Mouse (Mus musculus) forebrain, embryonic 16.5 days (tissue): ENCODE results near the gene Tns3. TPM values are rescaled to one million over a fixed set of nuclear protein-coding genes. Genes with fewer than 3 reads are reported as not detected.

ENCODE experiments used
- ATAC-seq: fragments of 200-750 bp; cut with Nextera tagmentation; 2 replicates; pipeline ENCODE4 v1.8.0; 2017; ENCODE audit warnings: mild to moderate bottlenecking, moderate library complexity
- H3K27ac ChIP-seq: fragments of 300-500 bp; sonication (generic); 2 replicates; pipeline ENCODE4 v1.5.1; 2014; ENCODE audit warnings: low read length, control low read depth
- H3K27me3 ChIP-seq: fragments of 300-500 bp; sonication (generic); replicated peaks from 2 replicates; pipeline ENCODE4 v1.6.1; 2014; ENCODE audit warnings: low read length; ENCODE audit not compliant: control insufficient read depth, insufficient read depth
- H3K36me3 ChIP-seq: fragments of 300-500 bp; sonication (generic); 2 replicates; pipeline ENCODE4 v1.6.1; 2014; ENCODE audit not compliant: control insufficient read depth, insufficient read depth
- H3K4me1 ChIP-seq: fragments of 300-500 bp; sonication (generic); replicated peaks from 2 replicates; pipeline ENCODE4 v1.6.1; 2014; ENCODE audit warnings: low read length; ENCODE audit not compliant: control insufficient read depth, insufficient read depth
- H3K4me2 ChIP-seq: fragments of 300-500 bp; sonication (generic); 2 replicates; pipeline ENCODE4 v1.6.1; 2014; ENCODE audit warnings: mild to moderate bottlenecking, low read length, control low read depth
- H3K4me3 ChIP-seq: fragments of 300-500 bp; sonication (generic); replicated peaks from 2 replicates; pipeline ENCODE4 v1.5.1; 2014; ENCODE audit warnings: mild to moderate bottlenecking, low read length, control low read depth
- H3K9ac ChIP-seq: fragments of 300-500 bp; sonication (generic); replicated peaks from 2 replicates; pipeline ENCODE4 v1.6.1; 2014; ENCODE audit warnings: low read depth, low read length, control low read depth
- H3K9me3 ChIP-seq: fragments of 300-500 bp; sonication (generic); 2 replicates; pipeline ENCODE4 v1.6.1; 2016; ENCODE audit warnings: low read length; ENCODE audit not compliant: control insufficient read depth
- WGBS: fragments of 180-500 bp; shearing (Covaris S2); extraction: QIAGEN DNeasy Blood & Tissue Kit; methylation state at CpG from one replicate; pipeline ENCODE4 v1.1.7; 2014; 5-methylcytosine and 5-hydroxymethylcytosine counted together
- polyA plus RNA-seq: library from polyadenylated mRNA; unstranded; fragments of >200 nt; fragmentation: Nextera tagmentation; extraction: Ambion mirVana; gene quantifications from 2 replicates; pipeline ENCODE4 v1.2.1, GENCODE M21; 2015

Gene Tns3
- polyA plus RNA-seq, 1 experiment from 2014 or later: 8.8 TPM

GRCm38 (mm10) chr11:8583137-8583536, 81.2 kb downstream of the Tns3 start:
- WGBS: 85% methylated on average over 3 of the region's 3 CpGs
- Histone ChIP-seq H3K9ac (no peak overlapping the region), H3K9me3 (no peaks in the 10 kb centered on the region), H3K27ac (no peak overlapping the region), H3K4me3 (no peak overlapping the region), H3K4me2 (no peak overlapping the region), H3K4me1 (peaks cover 9% of the 10 kb centered on the region; the same call in 1 of the 2 replicates), H3K36me3 (no peaks in the 10 kb centered on the region), H3K27me3 (no peaks in the 10 kb centered on the region)
- ATAC-seq: no peak

GRCm38 (mm10) chr11:8582101-8582920, 82.0 kb downstream of the Tns3 start:
- Histone ChIP-seq H3K27me3 (no peaks in the 10 kb centered on the region), H3K4me2 (no peak overlapping the region), H3K27ac (no peak overlapping the region), H3K4me3 (no peak overlapping the region), H3K36me3 (no peaks in the 10 kb centered on the region), H3K4me1 (peaks cover 9% of the 10 kb centered on the region; the same call in 1 of the 2 replicates), H3K9me3 (no peaks in the 10 kb centered on the region), H3K9ac (no peak overlapping the region)
- 86% methylated on average over 10 of the region's 10 CpGs for WGBS
- ATAC-seq: no peak

GRCm38 (mm10) chr11:8579789-8580188, 84.5 kb downstream of the Tns3 start:
- Histone ChIP-seq H3K4me3 (no peak overlapping the region), H3K9ac (no peak overlapping the region), H3K36me3 (no peaks in the 10 kb centered on the region), H3K27ac (no peak overlapping the region), H3K9me3 (no peaks in the 10 kb centered on the region), H3K27me3 (no peaks in the 10 kb centered on the region), H3K4me1 (no peaks in the 10 kb centered on the region), H3K4me2 (no peak overlapping the region)
- WGBS: 83% methylated on average over 5 of the region's 5 CpGs
- ATAC-seq: no peak

GRCm38 (mm10) chr11:8575217-8576180, 88.8 kb downstream of the Tns3 start:
- 68% methylated on average over 10 of the region's 10 CpGs for WGBS

GRCm38 (mm10) chr11:8574562-8574961, 89.8 kb downstream of the Tns3 start:
- no peak overlapping the region for H3K27ac ChIP-seq
- no peak overlapping the region for H3K4me2 ChIP-seq
- H3K4me1 ChIP-seq: no peaks in the 10 kb centered on the region
- H3K9ac ChIP-seq: no peak overlapping the region
- H3K27me3 ChIP-seq: no peaks in the 10 kb centered on the region
- no peak for ATAC-seq
- 72% methylated on average over 6 of the region's 6 CpGs for WGBS
- no peaks in the 10 kb centered on the region for H3K36me3 ChIP-seq
- no peak overlapping the region for H3K4me3 ChIP-seq
- H3K9me3 ChIP-seq: no peaks in the 10 kb centered on the region

More at GRCm38 (mm10) chr11:8575217-8576180, 88.8 kb downstream of the Tns3 start:
- H3K27ac ChIP-seq: no peak overlapping the region
- H3K4me1 ChIP-seq: no peaks in the 10 kb centered on the region
- no peaks in the 10 kb centered on the region for H3K9me3 ChIP-seq
- H3K36me3 ChIP-seq: no peaks in the 10 kb centered on the region
- no peak overlapping the region for H3K4me3 ChIP-seq
- no peak for ATAC-seq
- H3K27me3 ChIP-seq: no peaks in the 10 kb centered on the region
- no peak overlapping the region for H3K9ac ChIP-seq
- H3K4me2 ChIP-seq: no peak overlapping the region

- no peak for ATAC-seq
- no peak overlapping the region for H3K4me2 ChIP-seq
- H3K4me1 ChIP-seq: peaks cover 5% of the 10 kb centered on the region; the same call in 1 of the 2 replicates
- WGBS: 85% methylated on average over 7 of the region's 7 CpGs
- H3K27ac ChIP-seq: no peak overlapping the region
- H3K27me3 ChIP-seq: no peaks in the 10 kb centered on the region
- H3K9me3 ChIP-seq: no peaks in the 10 kb centered on the region
- no peak overlapping the region for H3K9ac ChIP-seq
- no peaks in the 10 kb centered on the region for H3K36me3 ChIP-seq
- H3K4me3 ChIP-seq: no peak overlapping the region
Observed at GRCm38 (mm10) chr11:8572762-8573161, 91.6 kb downstream of the Tns3 start.

- Histone ChIP-seq H3K9me3 (no peaks in the 10 kb centered on the region), H3K4me3 (no peak overlapping the region), H3K36me3 (no peaks in the 10 kb centered on the region), H3K9ac (no peak overlapping the region), H3K27ac (no peak overlapping the region), H3K27me3 (no peaks in the 10 kb centered on the region), H3K4me1 (peaks cover 5% of the 10 kb centered on the region), H3K4me2 (no peak overlapping the region)
- 14% methylated on average over 7 of the region's 7 CpGs for WGBS
- ATAC-seq: no peak; the same call in 1 of the 2 replicates
Observed at GRCm38 (mm10) chr11:8569232-8570028, 94.9 kb downstream of the Tns3 start.

- WGBS: 26% methylated on average over 7 of the region's 7 CpGs
- H3K4me2 ChIP-seq: no peak overlapping the region
- no peak for ATAC-seq
- H3K36me3 ChIP-seq: no peaks in the 10 kb centered on the region
- peaks cover 5% of the 10 kb centered on the region for H3K4me1 ChIP-seq
- H3K27ac ChIP-seq: no peak overlapping the region
- H3K4me3 ChIP-seq: no peak overlapping the region
- no peak overlapping the region for H3K9ac ChIP-seq
- no peaks in the 10 kb centered on the region for H3K27me3 ChIP-seq
- H3K9me3 ChIP-seq: no peaks in the 10 kb centered on the region
Observed at GRCm38 (mm10) chr11:8568829-8569228, 95.5 kb downstream of the Tns3 start.
